Mouse (Mus musculus) cerebellum, adult 9-10 months (tissue): ENCODE results near the gene Olfr824.
"Not testable (repeated sequence)": the region's sequence is repeated elsewhere in the genome, so short reads cannot be mapped to it uniquely, and the experiment has no call there.

Experiments
- DNase-seq: peaks from one replicate; pipeline ENCODE4 v3.0.0; 2022

Gene Olfr824

DNA sequence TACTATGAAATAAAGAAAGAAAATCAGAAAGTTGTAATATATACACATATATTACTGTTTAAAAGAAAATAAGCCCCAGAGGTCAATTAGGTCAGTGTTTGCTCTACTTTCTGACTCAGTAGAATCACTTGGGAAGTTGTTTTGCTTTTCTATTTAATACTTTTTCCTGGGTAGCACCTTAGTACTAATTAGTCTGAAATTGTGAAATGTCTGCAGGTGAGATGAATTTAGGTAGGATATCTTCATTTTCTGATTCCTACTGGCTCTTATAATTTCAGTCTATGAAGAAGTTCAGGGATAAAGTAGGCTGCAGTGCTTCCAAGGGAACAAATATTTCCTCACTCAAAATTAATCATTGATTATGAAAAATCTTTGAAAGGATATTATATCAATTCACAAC, at the start of gene Olfr824:
TSS of gene Olfr824 (minus strand) at position 101 of the 400 bp plus-strand sequence.
- DNase-seq, result not testable (repeated sequence)

- DNase-seq, result no peak
Observed at GRCm38 (mm10) chr10:130166666-130167065, 36.9 kb upstream of the Olfr824 start, which contains the start of gene Olfr825. Olfr825 (minus strand) TSS chr10:130166766.

DNA sequence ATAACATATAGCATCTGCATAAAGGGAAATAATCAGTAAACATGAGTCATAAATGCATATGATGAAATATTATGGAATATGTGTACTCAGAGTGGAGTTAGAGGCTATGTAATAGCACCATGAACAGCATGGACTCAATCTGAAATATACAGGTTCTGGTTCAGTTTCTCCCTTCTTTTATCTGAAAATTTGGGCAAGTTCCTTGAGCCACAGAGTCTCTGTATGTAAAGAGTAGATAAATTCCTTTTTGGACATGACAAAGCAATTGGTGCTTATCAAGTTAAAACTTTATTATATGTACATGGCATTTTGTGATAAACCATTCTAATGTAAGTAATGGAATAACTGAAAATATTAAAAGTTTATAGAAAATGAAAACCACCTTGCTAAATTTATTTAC, 35.4 kb upstream of the Olfr824 start:
- no peak for DNase-seq

- DNase-seq, result no peak
Observed at GRCm38 (mm10) chr10:130144121-130144520, 14.3 kb upstream of the Olfr824 start.

- not testable (repeated sequence) for DNase-seq
Observed at GRCm38 (mm10) chr10:130142481-130142880, 12.7 kb upstream of the Olfr824 start.

- no peak for DNase-seq
Observed at GRCm38 (mm10) chr10:130134811-130135210, 5.0 kb upstream of the Olfr824 start.

GRCm38 (mm10) chr10:130116045-130116444, 13.8 kb downstream of the Olfr824 start:
- not testable (repeated sequence) for DNase-seq

DNA sequence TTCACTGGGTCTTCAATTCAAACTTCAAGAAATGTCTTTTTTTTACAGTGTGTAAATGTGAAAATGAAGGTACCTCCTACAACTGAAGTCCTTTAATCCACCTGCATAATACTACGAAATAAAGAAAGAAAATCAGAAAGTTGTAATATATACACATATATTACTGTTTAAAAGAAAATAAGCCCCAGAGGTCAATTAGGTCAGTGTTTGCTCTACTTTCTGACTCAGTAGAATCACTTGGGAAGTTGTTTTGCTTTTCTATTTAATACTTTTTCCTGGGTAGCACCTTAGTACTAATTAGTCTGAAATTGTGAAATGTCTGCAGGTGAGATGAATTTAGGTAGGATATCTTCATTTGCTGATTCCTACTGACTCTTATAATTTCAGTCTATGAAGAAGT, 14.5 kb downstream of the Olfr824 start, which contains the start of gene Olfr823:
TSS of gene Olfr823 (minus strand) at position 101 of the 400 bp plus-strand sequence.
- DNase-seq, result not testable (repeated sequence)

GRCm38 (mm10) chr10:130096104-130096503, 33.7 kb downstream of the Olfr824 start:
- no peak for DNase-seq

GRCm38 (mm10) chr10:130092838-130093440, 36.9 kb downstream of the Olfr824 start:
- peak; percentile 1 for DNase-seq
